Mouse (Mus musculus): Measurements from ENCODE around the gene Pik3r2. TPM values are rescaled to one million over a fixed set of nuclear protein-coding genes. Genes with fewer than 3 reads are reported as not detected.

The Pik3r2 gene
- polyA plus RNA-seq, 1 experiment, result 71.7 TPM

GRCm38 (mm10) chr8:70798281-70798680 lies 21.8 kb upstream of the Pik3r2 start:
- TF ChIP-seq MAX (IDR thresholded peaks at IDR 0.05) (no peak), CEBPB (IDR thresholded peaks at IDR 0.05; ENCODE audit: low read depth) (no peak), CTCF (IDR thresholded peaks at IDR 0.05; ENCODE audit: control insufficient read depth, insufficient read depth, insufficient read length) (no peak), FOSL1 (IDR thresholded peaks at IDR 0.05; ENCODE audit: insufficient read depth, low read length, poor library complexity, severe bottlenecking) (no peak), MYOG (IDR thresholded peaks at IDR 0.05; ENCODE audit: control insufficient read depth, extremely low read depth, insufficient read length) (no peak), MYOD1 (IDR thresholded peaks at IDR 0.05; ENCODE audit: control insufficient read depth, insufficient read length, low read depth) (no peak), USF1 (IDR thresholded peaks at IDR 0.05; ENCODE audit: low read depth) (no peak)
- no peaks in the 10 kb centered on the region for H3K27me3 ChIP-seq (ENCODE audit: control insufficient read depth, insufficient read depth, insufficient read length)

DNA sequence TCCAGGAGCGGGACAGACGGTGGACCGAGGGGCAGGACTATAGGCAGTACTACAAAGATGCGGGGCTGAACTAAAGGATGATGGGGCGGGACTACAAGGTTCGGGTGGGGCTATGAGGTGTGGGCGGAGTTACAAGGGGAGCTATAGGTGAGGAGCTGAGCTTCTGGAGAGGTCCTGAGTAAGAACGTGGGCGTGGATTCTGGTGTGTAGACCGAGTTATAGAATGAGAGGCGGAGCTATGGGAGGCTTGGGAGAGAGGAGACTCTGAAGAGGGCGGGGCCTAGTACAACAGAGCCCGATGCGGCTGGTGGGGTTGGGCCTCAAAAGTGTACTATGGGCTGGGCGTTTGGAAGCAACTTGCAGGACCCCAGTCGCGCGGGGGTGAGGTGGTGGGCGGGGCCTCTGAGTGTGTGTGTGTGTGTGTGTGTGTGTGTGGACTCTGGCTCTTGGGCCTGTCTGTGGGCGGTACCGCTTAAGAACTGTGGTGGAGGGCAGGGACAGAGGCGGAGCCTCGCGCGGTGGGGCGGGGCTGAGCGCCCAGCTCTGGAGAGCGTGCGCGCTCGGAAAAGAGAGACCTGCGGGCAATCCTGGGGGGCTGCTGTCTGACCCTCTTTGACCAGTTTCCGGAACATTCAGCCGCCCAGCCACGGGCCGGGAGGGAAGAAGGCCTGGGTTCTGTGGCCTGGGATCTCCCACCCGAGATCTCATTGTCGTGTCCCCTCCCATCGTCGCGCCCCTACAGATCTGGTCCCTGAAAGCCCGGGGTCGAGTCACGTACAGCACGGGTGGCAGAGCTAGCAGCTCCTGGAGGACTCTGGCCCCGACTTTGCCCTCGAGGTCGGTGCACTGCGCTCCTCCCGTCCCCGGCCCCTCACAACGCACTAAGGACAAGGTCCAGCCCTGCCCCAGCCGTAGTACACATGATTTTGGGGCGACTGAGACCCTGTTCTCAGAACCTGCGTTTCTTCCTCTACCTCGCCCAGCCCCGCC lies 20.9 kb upstream of the Pik3r2 start:
- Histone ChIP-seq H3K79me3 (ENCODE audit: low read depth) (no peaks in the 10 kb centered on the region), H3K79me2 (ENCODE audit: control insufficient read depth, insufficient read depth) (peaks cover 7% of the 10 kb centered on the region), H3K4me3 (ENCODE audit: insufficient read depth, poor library complexity, severe bottlenecking) (peak overlapping the region; percentile 34), H3K27me3 (ENCODE audit: control insufficient read depth, insufficient read depth, insufficient read length) (no peaks in the 10 kb centered on the region), H3K36me3 (ENCODE audit: control insufficient read depth, insufficient read depth) (no peaks in the 10 kb centered on the region), H3ac (ENCODE audit: control insufficient read depth, insufficient read length, low read depth) (peak overlapping the region; percentile 77)
- TF ChIP-seq MAX (IDR thresholded peaks at IDR 0.05) (no peak), CEBPB (IDR thresholded peaks at IDR 0.05; ENCODE audit: low read depth) (no peak), MYOG (IDR thresholded peaks at IDR 0.05; ENCODE audit: control insufficient read depth, extremely low read depth, insufficient read length) (no peak), USF1 (IDR thresholded peaks at IDR 0.05; ENCODE audit: low read depth) (no peak), CTCF (IDR thresholded peaks at IDR 0.05; ENCODE audit: control insufficient read depth, insufficient read depth, insufficient read length) (no peak), MYOD1 (IDR thresholded peaks at IDR 0.05; ENCODE audit: control insufficient read depth, insufficient read length, low read depth) (no peak), FOSL1 (IDR thresholded peaks at IDR 0.05; ENCODE audit: insufficient read depth, low read length, poor library complexity, severe bottlenecking) (no peak)

More at GRCm38 (mm10) chr8:70798281-70798680, 21.8 kb upstream of the Pik3r2 start:
- Histone ChIP-seq H3K4me3 (ENCODE audit: insufficient read depth, poor library complexity, severe bottlenecking) (no peak overlapping the region), H3K79me3 (ENCODE audit: low read depth) (no peaks in the 10 kb centered on the region), H3K79me2 (ENCODE audit: control insufficient read depth, insufficient read depth) (peaks cover 11% of the 10 kb centered on the region), H3K36me3 (ENCODE audit: control insufficient read depth, insufficient read depth) (no peaks in the 10 kb centered on the region), H3ac (ENCODE audit: control insufficient read depth, insufficient read length, low read depth) (no peak overlapping the region)

- Histone ChIP-seq H3K4me3 (ENCODE audit: insufficient read depth, poor library complexity, severe bottlenecking) (peak overlapping the region; percentile 34), H3K36me3 (ENCODE audit: control insufficient read depth, insufficient read depth) (no peaks in the 10 kb centered on the region), H3K79me2 (ENCODE audit: control insufficient read depth, insufficient read depth) (peaks cover 14% of the 10 kb centered on the region), H3K79me3 (ENCODE audit: low read depth) (peaks cover 5% of the 10 kb centered on the region), H3K27me3 (ENCODE audit: control insufficient read depth, insufficient read depth, insufficient read length) (no peaks in the 10 kb centered on the region), H3ac (ENCODE audit: control insufficient read depth, insufficient read length, low read depth) (peak overlapping the region; percentile 28)
- TF ChIP-seq MYOD1 (IDR thresholded peaks at IDR 0.05; ENCODE audit: control insufficient read depth, insufficient read length, low read depth) (peak; percentile 4), CTCF (IDR thresholded peaks at IDR 0.05; ENCODE audit: control insufficient read depth, insufficient read depth, insufficient read length) (no peak), CEBPB (IDR thresholded peaks at IDR 0.05; ENCODE audit: low read depth) (no peak), FOSL1 (IDR thresholded peaks at IDR 0.05; ENCODE audit: insufficient read depth, low read length, poor library complexity, severe bottlenecking) (no peak), MYOG (IDR thresholded peaks at IDR 0.05; ENCODE audit: control insufficient read depth, extremely low read depth, insufficient read length) (no peak), MAX (IDR thresholded peaks at IDR 0.05) (peak; percentile 25)
Measured at GRCm38 (mm10) chr8:70796403-70797080, 20.0 kb upstream of the Pik3r2 start.

DNA sequence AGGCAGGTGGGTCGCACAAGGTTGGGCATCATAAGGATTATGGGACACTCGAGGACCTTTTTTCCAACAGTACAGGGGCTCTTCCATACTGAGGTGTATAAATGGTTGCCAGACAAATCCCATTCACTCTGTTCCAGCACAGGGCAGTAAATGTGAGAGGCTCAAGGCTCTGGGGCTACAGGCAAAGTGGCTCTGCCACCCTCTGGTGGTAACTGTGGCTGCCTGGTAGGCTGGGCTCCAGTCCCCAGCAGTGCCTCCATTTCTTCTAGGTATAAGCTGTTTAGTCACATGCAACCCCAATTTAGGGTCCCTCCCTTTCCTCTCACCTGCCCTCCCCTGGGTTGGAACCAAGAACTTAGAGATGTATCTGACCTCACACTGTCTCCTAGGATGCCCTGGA lies 18.9 kb upstream of the Pik3r2 start:
- H3K4me3 ChIP-seq (ENCODE audit: insufficient read depth, poor library complexity, severe bottlenecking), result no peak overlapping the region
- H3ac ChIP-seq (ENCODE audit: control insufficient read depth, insufficient read length, low read depth), result no peak overlapping the region
- peaks cover 8% of the 10 kb centered on the region for H3K79me3 ChIP-seq (ENCODE audit: low read depth)
- no peaks in the 10 kb centered on the region for H3K36me3 ChIP-seq (ENCODE audit: control insufficient read depth, insufficient read depth)
- no peaks in the 10 kb centered on the region for H3K27me3 ChIP-seq (ENCODE audit: control insufficient read depth, insufficient read depth, insufficient read length)
- TF ChIP-seq FOSL1 (IDR thresholded peaks at IDR 0.05; ENCODE audit: insufficient read depth, low read length, poor library complexity, severe bottlenecking) (no peak), MAX (IDR thresholded peaks at IDR 0.05) (no peak), CTCF (IDR thresholded peaks at IDR 0.05; ENCODE audit: control insufficient read depth, insufficient read depth, insufficient read length) (no peak), MYOG (IDR thresholded peaks at IDR 0.05; ENCODE audit: control insufficient read depth, extremely low read depth, insufficient read length) (no peak), USF1 (IDR thresholded peaks at IDR 0.05; ENCODE audit: low read depth) (no peak), MYOD1 (IDR thresholded peaks at IDR 0.05; ENCODE audit: control insufficient read depth, insufficient read length, low read depth) (no peak), CEBPB (IDR thresholded peaks at IDR 0.05; ENCODE audit: low read depth) (no peak)
- peaks cover 25% of the 10 kb centered on the region for H3K79me2 ChIP-seq (ENCODE audit: control insufficient read depth, insufficient read depth)

DNA sequence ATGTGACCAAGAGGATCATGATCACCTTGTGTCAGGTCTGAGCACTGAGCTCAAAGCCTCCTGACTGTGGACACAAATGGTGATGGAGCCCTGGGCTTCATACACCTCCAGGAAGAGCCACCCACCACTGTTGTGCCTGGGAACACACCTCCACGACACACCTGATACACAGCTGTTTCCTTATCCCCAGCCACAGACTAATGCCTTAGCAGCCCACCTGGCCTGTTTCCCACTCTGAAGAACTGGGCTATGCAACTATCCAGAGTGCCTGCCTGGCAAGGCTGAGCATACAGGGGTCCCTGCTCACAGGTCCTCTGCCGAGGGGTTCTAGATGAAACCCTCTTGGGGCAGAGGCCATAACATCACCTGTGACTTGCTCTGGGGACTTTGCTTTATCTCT lies 17.7 kb upstream of the Pik3r2 start:
- H3K27me3 ChIP-seq (ENCODE audit: control insufficient read depth, insufficient read depth, insufficient read length), result no peaks in the 10 kb centered on the region
- no peak overlapping the region for H3K4me3 ChIP-seq (ENCODE audit: insufficient read depth, poor library complexity, severe bottlenecking)
- H3K36me3 ChIP-seq (ENCODE audit: control insufficient read depth, insufficient read depth), result no peaks in the 10 kb centered on the region
- H3K79me3 ChIP-seq (ENCODE audit: low read depth), result peaks cover 10% of the 10 kb centered on the region
- no peak for TF ChIP-seq FOSL1 (IDR thresholded peaks at IDR 0.05; ENCODE audit: insufficient read depth, low read length, poor library complexity, severe bottlenecking)
- no peak for TF ChIP-seq MYOG (IDR thresholded peaks at IDR 0.05; ENCODE audit: control insufficient read depth, extremely low read depth, insufficient read length)
- TF ChIP-seq MYOD1 (IDR thresholded peaks at IDR 0.05; ENCODE audit: control insufficient read depth, insufficient read length, low read depth), result no peak
- no peak for TF ChIP-seq CTCF (IDR thresholded peaks at IDR 0.05; ENCODE audit: control insufficient read depth, insufficient read depth, insufficient read length)
- TF ChIP-seq USF1 (IDR thresholded peaks at IDR 0.05; ENCODE audit: low read depth), result no peak
- no peak for TF ChIP-seq MAX (IDR thresholded peaks at IDR 0.05)
- no peak for TF ChIP-seq CEBPB (IDR thresholded peaks at IDR 0.05; ENCODE audit: low read depth)
- peaks cover 24% of the 10 kb centered on the region for H3K79me2 ChIP-seq (ENCODE audit: control insufficient read depth, insufficient read depth)
- H3ac ChIP-seq (ENCODE audit: control insufficient read depth, insufficient read length, low read depth), result no peak overlapping the region
